Mouse (Mus musculus): ENCODE measurements at regions not wholly inside any gene's neighbourhood (a gene's known extent, or its start where the extent isn't known, plus 50 kb on each side); places are given as distances from the start of the nearest gene placed in this dataset.
"Not testable (repeated sequence)": the region's sequence is repeated elsewhere in the genome, so short reads cannot be mapped to it uniquely, and the experiment has no call there.

DNA sequence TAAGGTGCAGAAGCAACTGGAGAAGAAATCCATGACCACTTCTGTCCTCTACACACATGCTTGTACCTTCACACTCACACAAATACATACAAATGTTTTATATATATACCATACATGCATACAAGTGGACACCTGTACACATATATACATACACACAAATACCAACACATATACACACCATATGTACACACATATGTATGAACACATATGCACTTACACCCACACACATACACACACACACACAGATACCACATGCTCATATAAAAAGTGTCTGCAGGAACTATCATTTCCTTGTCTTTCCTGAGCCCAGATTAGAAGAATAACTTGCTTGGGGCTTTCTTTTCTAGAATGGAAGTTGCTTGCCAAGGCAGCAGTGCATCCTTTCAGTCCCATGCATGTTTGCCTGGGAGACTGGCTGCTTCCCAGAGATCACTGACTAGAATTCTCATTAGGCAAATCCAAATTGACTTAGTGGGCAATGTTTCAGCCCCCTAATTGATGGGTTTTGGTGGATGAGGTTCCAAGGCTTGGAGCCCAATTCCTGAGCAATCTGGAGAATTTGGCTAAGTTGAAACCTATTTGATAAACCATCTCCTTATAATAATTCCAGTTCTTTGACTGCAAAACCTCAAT lies 169.2 kb upstream of the Hddc2 start:
- no peak for DNase-seq

DNA sequence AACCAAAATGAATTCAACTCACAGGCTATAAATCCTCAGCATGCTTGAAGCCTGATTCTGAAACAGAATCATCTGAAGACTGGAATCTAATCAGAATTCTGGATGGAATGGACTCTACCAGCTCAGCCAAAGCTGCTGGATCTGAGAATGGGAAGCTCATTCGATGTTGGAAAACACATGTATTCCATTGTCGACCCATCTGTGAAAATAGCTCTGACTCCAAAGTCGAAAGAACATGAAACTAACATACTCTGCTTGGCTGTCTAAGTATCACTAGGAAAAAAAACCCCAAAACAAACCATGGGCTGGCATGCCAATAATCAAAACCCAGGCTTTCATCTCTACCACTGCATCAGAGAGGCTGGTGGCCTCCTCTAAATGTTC lies 168.7 kb upstream of the Hddc2 start:
- DNase-seq = no peak

DNA sequence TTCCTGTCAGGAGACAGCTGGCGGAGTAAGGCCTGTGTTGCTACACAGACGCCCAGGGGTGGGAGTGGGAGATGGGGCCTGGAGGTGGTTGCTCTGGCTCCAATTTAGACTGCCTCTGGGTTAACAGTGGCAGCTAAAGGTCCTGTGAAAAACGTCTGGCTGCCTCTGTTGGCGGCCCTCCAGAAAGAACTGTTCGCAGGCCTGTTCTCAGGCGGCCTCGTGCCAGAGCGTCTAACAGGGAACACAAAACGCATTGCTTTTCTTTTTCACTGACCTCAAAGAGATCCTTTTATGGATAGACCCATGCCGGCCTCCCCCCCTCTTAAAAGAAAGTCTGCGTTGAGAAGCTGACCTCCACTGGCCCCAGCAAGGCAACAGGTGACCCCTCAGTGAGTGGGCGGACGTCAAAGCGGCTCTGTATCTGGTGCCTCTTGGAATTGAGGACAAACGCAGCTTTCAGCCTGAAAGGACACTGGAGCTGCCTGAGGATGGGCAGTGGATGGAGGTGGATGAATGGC lies 140.0 kb upstream of the Hddc2 start:
- DNase-seq = peak; percentile 40

DNA sequence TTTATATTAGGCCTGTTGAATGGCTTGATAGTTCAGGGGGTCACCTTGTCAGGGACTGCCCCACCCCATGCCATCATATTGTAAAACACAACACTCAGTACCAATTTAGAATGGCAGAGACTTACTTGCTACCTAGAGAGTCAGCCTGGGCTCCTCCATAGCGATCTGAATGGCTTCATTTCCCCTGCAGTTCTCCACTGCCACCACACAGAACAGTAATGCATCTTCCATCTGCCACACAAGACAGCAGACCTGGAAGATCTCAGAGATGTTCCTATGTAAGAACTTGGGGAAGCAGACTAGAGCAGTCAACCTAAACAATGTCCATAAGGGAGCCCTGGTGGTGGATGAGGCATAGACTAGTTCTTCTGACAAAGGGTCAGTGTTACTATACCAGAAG lies 123.6 kb upstream of the Hddc2 start:
- DNase-seq = no peak

DNA sequence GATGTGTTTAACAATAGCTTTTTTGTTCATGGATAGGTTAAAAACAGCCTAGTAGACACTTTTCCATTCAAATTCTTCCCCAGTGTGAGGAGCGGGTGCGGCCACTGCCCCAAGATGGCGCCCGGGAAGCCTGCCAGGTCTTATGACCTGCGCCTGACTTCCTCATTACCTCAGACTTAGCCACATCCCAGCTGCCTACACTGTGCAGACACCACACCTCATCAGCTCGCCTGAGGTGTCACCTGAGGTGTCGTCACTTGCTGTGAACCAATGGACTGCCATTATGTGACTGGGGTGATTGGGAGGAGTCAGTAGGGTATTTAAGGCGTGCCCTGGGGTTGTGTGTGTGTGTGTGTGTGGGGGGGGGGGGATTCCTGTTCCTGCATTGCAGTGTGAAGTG lies 101.0 kb upstream of the Hddc2 start:
- not testable (repeated sequence) for DNase-seq

DNA sequence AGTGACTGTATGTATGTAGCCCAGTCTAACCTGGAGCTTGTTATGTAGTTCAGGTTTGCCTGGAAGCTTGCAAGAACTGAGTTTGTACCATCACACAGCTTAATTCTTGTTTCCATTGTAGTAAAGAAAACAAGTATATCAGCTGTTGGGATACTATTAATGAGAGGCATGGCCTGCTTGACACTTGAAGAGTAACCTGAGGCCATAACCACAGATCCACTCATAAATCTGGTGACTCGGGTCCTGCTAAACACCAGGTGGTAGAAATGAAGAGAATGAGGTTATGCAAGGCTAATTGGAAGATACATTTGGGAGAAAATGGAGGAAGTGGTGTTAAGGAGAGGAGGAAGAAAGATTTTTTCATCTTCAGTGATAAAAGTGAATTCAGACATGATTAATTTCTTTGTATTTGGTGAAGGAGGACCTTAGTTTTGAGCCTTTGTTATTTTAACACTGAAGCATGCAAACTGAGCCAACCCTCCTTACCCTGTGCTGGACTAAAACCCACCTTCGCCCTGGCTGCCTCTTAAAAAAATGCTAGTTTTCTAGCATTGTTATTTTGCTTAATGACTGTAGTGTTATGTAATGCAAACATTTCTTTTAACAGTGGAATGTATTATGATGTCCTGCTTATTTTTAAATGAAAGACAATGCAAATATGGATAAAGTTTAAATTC lies 100.3 kb upstream of the Hddc2 start:
- DNase-seq = no peak

DNA sequence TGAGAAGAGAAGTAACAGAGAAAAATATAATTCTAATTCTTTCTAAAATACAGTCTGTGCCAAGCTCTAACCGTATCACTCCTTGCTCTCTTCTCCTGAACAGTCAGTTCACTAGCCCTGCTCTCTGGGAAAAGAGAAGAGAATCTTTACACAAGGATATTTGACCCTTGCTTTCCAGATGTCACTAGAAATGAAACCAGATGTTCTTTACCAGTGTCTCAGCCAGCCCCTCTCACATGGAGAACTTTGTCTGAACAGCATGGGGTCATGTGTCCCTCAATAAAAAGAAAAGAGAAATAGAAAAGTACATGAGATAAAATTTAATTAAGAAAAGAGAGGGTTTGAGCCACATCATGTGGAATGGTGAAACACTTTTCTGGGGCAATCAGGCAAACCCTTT lies 91.3 kb upstream of the Hddc2 start:
- DNase-seq = no peak

DNA sequence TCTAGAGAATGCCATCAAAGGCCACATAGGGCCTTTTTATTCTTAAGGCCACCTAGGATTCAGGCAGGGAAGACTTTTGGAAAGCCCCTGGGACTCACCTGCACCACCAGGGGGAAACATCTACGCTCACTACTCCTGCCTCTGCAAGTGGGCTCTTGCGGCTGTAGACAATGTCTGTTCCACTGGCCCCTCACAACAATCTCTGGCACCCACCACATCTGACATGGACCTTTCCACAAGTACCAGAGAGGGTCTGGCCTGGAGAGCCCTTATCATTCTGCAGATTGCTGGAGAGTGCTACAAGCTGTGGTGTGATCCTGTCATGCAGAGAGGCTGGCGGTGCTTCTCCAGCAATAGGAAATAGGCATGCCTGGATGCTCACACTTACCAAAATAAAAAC lies 84.1 kb upstream of the Hddc2 start:
- DNase-seq = no peak

DNA sequence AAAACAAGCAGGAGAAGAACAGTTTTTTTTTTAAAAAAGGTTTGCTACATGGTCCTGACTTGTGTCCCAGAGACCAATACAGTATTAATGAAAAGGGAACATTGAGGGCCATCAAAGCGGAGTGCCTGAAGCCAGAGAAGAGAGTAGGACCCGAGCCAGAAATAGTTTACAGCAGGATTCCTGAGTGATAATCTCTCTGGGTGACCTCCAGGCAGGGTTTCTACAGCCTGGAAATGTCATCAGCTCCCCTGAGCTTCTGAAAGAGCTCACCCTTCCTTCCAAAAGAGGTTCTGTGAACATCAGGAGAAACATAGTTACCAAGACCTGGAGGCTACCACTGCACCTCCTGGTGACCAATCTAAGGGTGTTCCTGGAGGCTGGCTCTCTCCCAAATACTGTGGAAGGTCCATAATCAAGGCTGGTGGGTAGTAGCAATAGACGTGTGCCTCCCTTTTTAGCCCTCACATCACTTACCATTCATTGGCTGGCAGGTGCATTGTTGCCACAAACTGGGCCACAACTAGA lies 70.7 kb upstream of the Hddc2 start:
- no peak for DNase-seq

DNA sequence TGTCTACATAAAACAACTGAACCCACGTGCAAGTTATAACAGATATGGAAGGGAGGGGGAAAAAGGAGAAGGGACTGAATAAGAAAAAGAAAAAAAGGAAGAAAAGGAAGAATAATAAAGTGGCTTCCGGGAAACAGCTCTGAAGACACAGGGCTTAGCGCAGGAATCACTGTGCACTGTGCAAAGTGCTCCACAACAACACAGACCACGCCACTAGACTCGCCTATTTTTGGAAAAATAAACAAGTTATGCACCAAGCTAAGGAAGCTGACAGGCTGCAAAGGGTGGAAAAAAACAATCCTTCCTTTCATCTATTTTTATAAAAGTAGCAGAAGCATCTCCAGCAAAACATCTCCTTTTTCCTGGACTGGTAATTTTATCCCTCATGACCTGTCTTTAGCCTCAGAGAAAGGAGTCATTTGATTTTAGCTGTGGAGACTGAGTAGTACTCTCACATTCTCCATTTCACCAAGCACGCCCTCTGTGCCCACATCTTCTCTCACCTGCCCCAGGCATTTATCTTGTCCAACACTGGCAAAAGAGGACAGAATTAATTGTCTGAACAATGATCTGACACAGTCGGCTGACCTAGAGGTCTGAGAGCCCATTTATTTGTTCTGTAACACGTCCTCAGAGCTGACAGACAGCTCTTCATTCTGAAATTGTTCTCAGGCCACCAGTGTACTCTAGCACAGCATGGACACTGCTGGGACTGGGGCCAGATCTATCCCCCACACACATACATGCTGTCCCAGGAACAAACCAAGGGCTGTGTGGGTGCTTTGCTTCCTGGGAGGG lies 60.4 kb upstream of the Hddc2 start:
- DNase-seq = no peak

DNA sequence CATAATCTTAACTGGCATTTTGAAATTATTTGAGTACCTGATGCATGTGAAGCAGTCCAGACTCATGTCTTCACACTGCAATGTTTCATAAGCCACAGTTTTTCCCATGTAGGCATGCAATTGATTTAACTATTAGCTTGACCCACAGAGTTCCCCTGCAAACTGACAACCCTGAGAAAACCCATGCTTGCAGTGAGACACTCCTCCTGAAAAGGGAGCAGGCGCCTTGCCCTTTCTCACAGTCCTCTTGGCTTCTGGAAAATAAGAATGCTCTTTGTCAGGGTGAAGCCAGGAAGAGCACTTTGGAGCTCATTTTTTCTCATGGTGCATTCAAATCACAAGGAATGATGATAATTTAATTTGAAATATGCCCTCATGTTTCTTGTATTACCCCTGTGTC lies 56.2 kb upstream of the Hddc2 start:
- DNase-seq = no peak

DNA sequence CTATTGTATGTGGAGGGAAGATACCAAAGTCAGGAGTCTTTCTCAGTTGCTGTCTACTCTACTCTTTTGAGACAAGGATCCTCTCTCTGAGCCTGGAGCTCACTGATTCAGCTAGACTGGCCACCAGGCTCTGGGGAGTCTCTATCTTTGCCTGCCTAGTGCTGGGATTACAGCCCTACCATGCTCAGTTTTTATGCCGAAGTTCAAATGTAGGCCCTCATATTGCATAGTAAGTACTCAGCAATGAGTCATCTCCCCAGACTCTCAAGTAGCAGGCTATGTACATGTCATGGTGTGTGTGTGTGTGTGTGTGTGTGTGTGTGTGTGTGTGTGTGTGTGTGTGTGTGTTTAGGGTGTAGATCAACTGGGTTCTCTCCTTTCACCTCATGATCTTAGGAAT lies 55.6 kb upstream of the Hddc2 start:
- DNase-seq = no peak

DNA sequence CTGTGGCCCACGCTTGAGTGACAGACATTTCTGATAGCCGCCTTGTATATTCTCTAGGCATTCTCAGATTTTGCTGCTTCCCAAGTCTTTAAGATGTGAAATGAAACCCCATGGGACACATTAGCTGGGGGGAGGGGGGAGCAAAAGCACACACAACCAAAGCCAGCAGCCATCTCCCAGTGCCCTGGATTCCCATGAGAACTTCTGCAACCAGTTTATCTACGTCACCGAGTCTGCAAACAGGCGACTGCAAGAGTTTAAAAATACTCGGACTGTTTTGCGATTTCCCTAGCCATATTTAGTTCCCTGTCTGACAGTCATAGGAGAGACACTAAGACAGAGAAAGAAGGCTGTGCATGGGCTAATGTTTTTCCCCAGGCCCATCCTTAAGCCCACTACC lies 52.3 kb upstream of the Hddc2 start:
- DNase-seq = no peak

Data from liver (tissue).